Mouse (Mus musculus): Measurements from ENCODE around the gene Utp14b. TPM values are rescaled to one million over a fixed set of nuclear protein-coding genes. Genes with fewer than 3 reads are reported as not detected.

The Utp14b gene
- polyA plus RNA-seq, 1 experiment = 0.46 TPM

DNA sequence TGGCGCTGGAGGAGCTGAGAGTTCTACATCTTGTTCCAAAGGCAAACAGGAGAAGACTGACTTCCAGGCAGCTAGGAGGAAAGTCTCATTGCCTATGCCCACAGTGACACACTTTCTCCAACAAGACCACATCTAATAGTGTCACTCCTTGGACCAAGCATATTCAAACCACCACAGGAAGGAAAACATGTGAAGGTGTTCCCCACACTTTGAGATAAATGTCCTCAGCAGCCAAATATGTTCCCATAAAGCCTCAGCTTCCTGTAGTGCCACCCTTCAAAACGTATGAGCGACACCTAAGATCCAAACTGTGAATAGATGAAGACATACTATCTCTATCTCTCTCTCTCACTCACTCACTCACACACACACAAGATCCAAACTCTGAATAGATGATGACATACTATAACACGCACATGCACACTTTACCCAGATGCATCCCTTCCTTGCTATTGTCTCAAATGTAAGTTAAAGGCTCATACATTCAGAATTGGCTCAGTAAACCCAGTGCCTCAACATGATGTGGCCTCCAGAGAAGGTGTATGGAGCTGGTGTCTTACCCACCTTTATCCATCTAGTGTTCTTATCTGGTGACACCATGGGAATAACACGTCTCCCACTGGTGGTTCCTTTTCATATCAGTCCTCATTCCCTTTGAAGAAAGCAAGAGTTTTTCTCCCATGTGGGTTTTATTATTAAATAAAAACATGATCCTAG lies 52.9 kb downstream of the Utp14b start:
- no peak for TF ChIP-seq CTCF (IDR thresholded peaks at IDR 0.05; ENCODE audit: extremely low read depth, insufficient read depth, insufficient read length, insufficient replicate concordance)
- no peak for TF ChIP-seq POLR2A (IDR thresholded peaks at IDR 0.05; ENCODE audit: low read depth, low read length)
- DNase-seq (ENCODE audit: low read depth in 1 of 2, low spot score in 2 of 2) = no peak
- Histone ChIP-seq H3K36me3 (ENCODE audit: control insufficient read depth, insufficient read depth, low read length) (no peaks in the 10 kb centered on the region), H3K27me3 (ENCODE audit: control insufficient read depth, insufficient read depth, low read length) (no peaks in the 10 kb centered on the region), H3K27ac (ENCODE audit: insufficient read depth, low read length) (no peak overlapping the region), H3K4me3 (ENCODE audit: extremely low read depth, insufficient read depth, insufficient read length) (no peak overlapping the region), H3K4me1 (ENCODE audit: control insufficient read depth, insufficient read depth, insufficient read length) (no peaks in the 10 kb centered on the region)
- 60% methylated on average over 5 of the region's 5 CpGs for WGBS

Other genes with a start within 250 kb of the Utp14b start
- gene Farsb, start 169.1 kb upstream of the Utp14b start, polyA plus RNA-seq (2012; rRNA removed) = 6.6 and 8.7 TPM in 2 replicates
- gene Mogat1, start 147.0 kb upstream of the Utp14b start, polyA plus RNA-seq (2012; rRNA removed) = 0.88 TPM in 1 of 2 replicates, not detected in the other
- 0.02 TPM in 1 of 2 replicates, not detected in the other for gene BC035947, start 145.9 kb upstream of the Utp14b start, polyA plus RNA-seq (2012; rRNA removed)
- gene Acsl3, start 213 bp upstream of the Utp14b start, polyA plus RNA-seq (2012; rRNA removed) = 1.6 and 1.8 TPM in 2 replicates
- 0.35 and 0.84 TPM in 2 replicates for gene Kcne4, start 158.7 kb downstream of the Utp14b start, polyA plus RNA-seq (2012; rRNA removed)

All from spleen, adult 2 months (tissue).